Mouse (Mus musculus): ENCODE measurements around the gene Mpl. TPM values are rescaled to one million over a fixed set of nuclear protein-coding genes. Genes with fewer than 3 reads are reported as not detected.

Gene Mpl
- total RNA-seq (2023) = under 1 TPM in 1 of 2 experiments, not detected in 1; 0.26 TPM

GRCm38 (mm10) chr4:118457345-118457975 is at the start of gene Mpl:
Gene Mpl, minus strand, starts transcription at chr4:118457513.

GRCm38 (mm10) chr4:118489717-118490132 is 32.4 kb upstream of the Mpl start, which contains the start of gene Tie1:
Gene Tie1, minus strand, starts transcription at chr4:118490061.

GRCm38 (mm10) chr4:118436820-118437603 is 20.3 kb downstream of the Mpl start, which contains the start of gene Cdc20:
Gene Cdc20, minus strand, starts transcription at chr4:118437352.

GRCm38 (mm10) chr4:118427768-118428451 is 29.4 kb downstream of the Mpl start, which contains the start of gene Elovl1:
Gene Elovl1, plus strand, starts transcription at chr4:118428093.

GRCm38 (mm10) chr4:118409142-118409900 is 48.0 kb downstream of the Mpl start, which contains the start of the genes Szt2 and Med8:
Gene Szt2, minus strand, starts transcription at chr4:118409273.
Gene Med8, plus strand, starts transcription at chr4:118409337.

Other genes starting within 250 kb of the Mpl start
- not detected for gene Ptprf, start 166.1 kb downstream of the Mpl start, total RNA-seq (2023)
- 10 to 100 TPM; 89.8 to 96.3 TPM for gene Szt2, start 48.2 kb downstream of the Mpl start, total RNA-seq (2023)
- 10 to 100 TPM; 60.8 to 78.1 TPM for gene Med8, start 48.2 kb downstream of the Mpl start, total RNA-seq (2023)
- 10 to 100 TPM; 57.7 to 65.9 TPM for gene Elovl1, start 29.4 kb downstream of the Mpl start, total RNA-seq (2023)
- gene Cdc20, start 20.2 kb downstream of the Mpl start, total RNA-seq (2023) = 1 to 10 TPM; 3.4 to 3.9 TPM
- under 1 TPM in 1 of 2 experiments, not detected in 1; 0.23 TPM for gene Tie1, start 32.5 kb upstream of the Mpl start, total RNA-seq (2023)
- gene 2610528J11Rik, start 69.5 kb upstream of the Mpl start, total RNA-seq (2023) = not detected
- not detected for gene Tmem125, start 86.5 kb upstream of the Mpl start, total RNA-seq (2023)
- not detected for gene Cfap57, start 163.3 kb upstream of the Mpl start, total RNA-seq (2023)
- gene Ebna1bp2, start 163.3 kb upstream of the Mpl start, total RNA-seq (2023) = 10 to 100 TPM; 62.6 to 70.9 TPM
- gene Olfr62, start 201.4 kb upstream of the Mpl start, total RNA-seq (2023) = not detected
- not detected for gene Olfr1342, start 235.2 kb upstream of the Mpl start, total RNA-seq (2023)
- gene Olfr1341, start 246.0 kb upstream of the Mpl start, total RNA-seq (2023) = not detected

All from B cell, adult 67 days (primary cell).